28 mouse cellular contexts compared by ENCODE assay signal in the genomic region with DNA sequence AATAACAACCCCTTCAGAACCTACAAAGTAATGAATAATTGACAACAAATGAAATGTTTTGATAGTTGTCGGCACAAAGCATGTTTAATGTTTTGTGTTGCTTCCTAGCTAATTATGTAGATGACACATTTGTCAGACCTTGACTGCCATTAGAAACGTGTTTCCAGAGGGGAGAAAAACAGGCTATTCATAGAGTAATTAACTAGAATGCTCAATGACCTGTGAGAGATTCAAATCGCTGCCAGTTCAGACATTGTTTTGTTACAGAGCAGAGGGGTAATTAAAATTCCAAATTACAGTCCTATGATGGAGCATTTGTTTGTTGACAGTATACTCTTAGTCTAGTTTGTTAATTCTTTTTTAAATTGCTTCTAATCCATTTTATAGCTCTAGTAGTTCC. TPM values are rescaled to one million over a fixed set of nuclear protein-coding genes. Genes with fewer than 3 reads are reported as not detected.
DNase-seq lines count a peak whose midpoint lies in the region; ATAC-seq and TF ChIP-seq lines count a peak whose summit lies in the region.
"Had no signal": no experiment of that assay in that cellular context is flagged by ENCODE, and none has a peak within 500 bp of the region (broad histone marks: within the 10 kb centered on the region; RNA-seq: fewer than 3 reads in every experiment).

No protein-coding gene starts in this region.

- TF ChIP-seq CTCF in midbrain, postnatal 0 days (IDR thresholded peaks at IDR 0.05) = no peak

- no peak overlapping the region for H3K27ac ChIP-seq in hindbrain, embryonic 11.5 days (ENCODE audit: low read depth, low read length)
- H3K27ac ChIP-seq in hindbrain, embryonic 10.5 days = no peak overlapping the region
- no peak overlapping the region for H3K27ac ChIP-seq in midbrain, postnatal 0 days (ENCODE audit: low read depth, low read length)
- H3K27ac ChIP-seq in midbrain, embryonic 13.5 days = no peak overlapping the region
- no peak overlapping the region for H3K27ac ChIP-seq in forebrain, embryonic 13.5 days
- H3K27ac ChIP-seq: embryonic facial prominence, embryonic 13.5 days; intestine, embryonic 15.5 days; kidney, postnatal 0 days; limb, embryonic 12.5 days; liver, embryonic 15.5 days; stomach, embryonic 15.5 days had no signal

- ATAC-seq in hindbrain, embryonic 11.5 days (ENCODE audit: low FRiP score) = peak; percentile 28; the same call in 1 of the 2 replicates
- no peak for ATAC-seq in midbrain, postnatal 0 days (ENCODE audit: low FRiP score)
- no peak for ATAC-seq in midbrain, embryonic 13.5 days
- ATAC-seq in forebrain, embryonic 13.5 days = peak; percentile 57; the same call in 1 of the 2 replicates
- no peak for ATAC-seq in frontal cortex, adult (ENCODE audit: low TSS enrichment)
- ATAC-seq: hindbrain, embryonic 16.5 days; intestine, embryonic 15.5 days; Patski had no signal

- no peaks in the 10 kb centered on the region for H3K36me3 ChIP-seq in hindbrain, embryonic 11.5 days (ENCODE audit: control insufficient read depth, insufficient read depth, low read length)
- H3K36me3 ChIP-seq in hindbrain, embryonic 10.5 days = no peaks in the 10 kb centered on the region
- no peaks in the 10 kb centered on the region for H3K36me3 ChIP-seq in midbrain, postnatal 0 days (ENCODE audit: insufficient read depth, low read length)
- no peaks in the 10 kb centered on the region for H3K36me3 ChIP-seq in midbrain, embryonic 13.5 days
- no peaks in the 10 kb centered on the region for H3K36me3 ChIP-seq in forebrain, embryonic 13.5 days (ENCODE audit: poor library complexity, severe bottlenecking)
- H3K36me3 ChIP-seq: embryonic facial prominence, embryonic 13.5 days; G1E; intestine, embryonic 15.5 days; limb, embryonic 12.5 days; liver, embryonic 15.5 days; stomach, embryonic 15.5 days had no signal

- H3K4me3 ChIP-seq in hindbrain, embryonic 11.5 days (ENCODE audit: low read depth, low read length) = no peak overlapping the region
- no peak overlapping the region for H3K4me3 ChIP-seq in hindbrain, embryonic 10.5 days
- H3K4me3 ChIP-seq in midbrain, postnatal 0 days (ENCODE audit: low read depth, low read length) = no peak overlapping the region
- no peak overlapping the region for H3K4me3 ChIP-seq in midbrain, embryonic 13.5 days (replicated peaks)
- no peak overlapping the region for H3K4me3 ChIP-seq in forebrain, embryonic 13.5 days
- H3K4me3 ChIP-seq: embryonic facial prominence, embryonic 13.5 days; intestine, embryonic 15.5 days; limb, embryonic 12.5 days; liver, embryonic 15.5 days; stomach, embryonic 15.5 days had no signal

- H3K4me2 ChIP-seq in hindbrain, embryonic 11.5 days (replicated peaks; ENCODE audit: low read depth, low read length) = no peak overlapping the region
- no peak overlapping the region for H3K4me2 ChIP-seq in midbrain, postnatal 0 days (ENCODE audit: low read depth, low read length, poor library complexity, severe bottlenecking)
- H3K4me2 ChIP-seq in midbrain, embryonic 13.5 days (replicated peaks) = no peak overlapping the region
- no peak overlapping the region for H3K4me2 ChIP-seq in forebrain, embryonic 13.5 days
- H3K4me2 ChIP-seq: embryonic facial prominence, embryonic 13.5 days; intestine, embryonic 15.5 days; limb, embryonic 12.5 days; liver, embryonic 15.5 days; lung, embryonic 14.5 days; stomach, embryonic 15.5 days had no signal

- H3K27me3 ChIP-seq in hindbrain, embryonic 11.5 days (ENCODE audit: control insufficient read depth, insufficient read depth, low read length) = no peaks in the 10 kb centered on the region
- no peaks in the 10 kb centered on the region for H3K27me3 ChIP-seq in hindbrain, embryonic 10.5 days (ENCODE audit: insufficient read depth, poor library complexity, severe bottlenecking)
- 0 out of 2 replicates have a peak, but pooled peaks cover 5% of the 10 kb centered on the region for H3K27me3 ChIP-seq in midbrain, postnatal 0 days (ENCODE audit: insufficient read depth, low read length)
- H3K27me3 ChIP-seq in midbrain, embryonic 13.5 days = no peaks in the 10 kb centered on the region
- H3K27me3 ChIP-seq in forebrain, embryonic 13.5 days = peaks cover 84% of the 10 kb centered on the region
- H3K27me3 ChIP-seq: intestine, embryonic 15.5 days; liver, embryonic 15.5 days; stomach, embryonic 15.5 days had no signal

- no peaks in the 10 kb centered on the region for H3K4me1 ChIP-seq in hindbrain, embryonic 11.5 days (replicated peaks; ENCODE audit: control insufficient read depth, insufficient read depth, low read length)
- H3K4me1 ChIP-seq in hindbrain, embryonic 10.5 days (replicated peaks) = 0 out of 2 replicates have a peak, but pooled peaks cover 4% of the 10 kb centered on the region
- H3K4me1 ChIP-seq in midbrain, postnatal 0 days (ENCODE audit: insufficient read depth, low read length) = no peaks in the 10 kb centered on the region
- peaks cover 25% of the 10 kb centered on the region for H3K4me1 ChIP-seq in midbrain, embryonic 13.5 days (replicated peaks)
- H3K4me1 ChIP-seq in forebrain, embryonic 13.5 days = peaks cover 26% of the 10 kb centered on the region
- H3K4me1 ChIP-seq: intestine, embryonic 15.5 days; limb, embryonic 12.5 days; stomach, embryonic 15.5 days had no signal

- DNase-seq in hindbrain, embryonic 11.5 days (ENCODE audit: low spot score) = no peak
- DNase-seq in hindbrain, embryonic 10.5 days (ENCODE audit: low spot score) = no peak
- DNase-seq in midbrain, postnatal 0 days (ENCODE audit: low spot score) = peak; percentile 31
- DNase-seq in retina, embryonic 14.5 days (ENCODE audit: low spot score) = peak; percentile 80
- no peak for DNase-seq in spleen, adult 12 weeks (ENCODE audit: low spot score)
- DNase-seq: adrenal gland, postnatal 14 days; cerebellum, adult 11-12 months; cerebellum, postnatal 10 days; gastrocnemius, postnatal 14 days; heart, postnatal 14 days; kidney, adult 8-10 months; kidney, postnatal 4 days; layer of hippocampus, adult 9-11 months; lung, embryonic 14.5 days; lung, postnatal 14 days; right cerebral cortex, postnatal 14 days had no signal

- H3K9ac ChIP-seq in hindbrain, embryonic 11.5 days (ENCODE audit: low read depth, low read length) = no peak overlapping the region
- H3K9ac ChIP-seq in midbrain, postnatal 0 days (replicated peaks; ENCODE audit: low read length, poor library complexity, severe bottlenecking) = no peak overlapping the region
- H3K9ac ChIP-seq in midbrain, embryonic 13.5 days (replicated peaks) = no peak overlapping the region
- no peak overlapping the region for H3K9ac ChIP-seq in forebrain, embryonic 13.5 days
- H3K9ac ChIP-seq: embryonic facial prominence, embryonic 13.5 days; intestine, embryonic 15.5 days; limb, embryonic 12.5 days; liver, embryonic 15.5 days; lung, embryonic 14.5 days; stomach, embryonic 15.5 days had no signal

- no peaks in the 10 kb centered on the region for H3K9me3 ChIP-seq in hindbrain, embryonic 11.5 days (ENCODE audit: control insufficient read depth, low read length)
- H3K9me3 ChIP-seq in hindbrain, embryonic 10.5 days = no peaks in the 10 kb centered on the region
- H3K9me3 ChIP-seq in midbrain, postnatal 0 days (ENCODE audit: low read length) = no peaks in the 10 kb centered on the region
- H3K9me3 ChIP-seq in midbrain, embryonic 13.5 days = no peaks in the 10 kb centered on the region
- no peaks in the 10 kb centered on the region for H3K9me3 ChIP-seq in forebrain, embryonic 13.5 days (replicated peaks)
- H3K9me3 ChIP-seq: embryonic facial prominence, embryonic 13.5 days; G1E; intestine, embryonic 15.5 days; limb, embryonic 12.5 days; liver, embryonic 15.5 days; stomach, embryonic 15.5 days had no signal

- WGBS in hindbrain, embryonic 11.5 days = 28% methylated on average over 3 of the region's 3 CpGs
- 35% methylated on average over 3 of the region's 3 CpGs for WGBS in hindbrain, embryonic 10.5 days
- WGBS in midbrain, postnatal 0 days = 38% methylated on average over 3 of the region's 3 CpGs
- WGBS in midbrain, embryonic 13.5 days = 32% methylated on average over 3 of the region's 3 CpGs
- WGBS in forebrain, embryonic 13.5 days = 5% methylated on average over 3 of the region's 3 CpGs

RNA-seq across cellular contexts. Expression of a gene that starts 37.5 kb away (rescaled TPM):
- 0.45 and 1.6 TPM in 2 replicates for polyA plus RNA-seq in hindbrain, embryonic 11.5 days (2014; fragmentation: Nextera tagmentation; extraction: Ambion mirVana)
- polyA plus RNA-seq in hindbrain, embryonic 10.5 days (2016; fragmentation: Nextera tagmentation; extraction: Ambion mirVana) = 0.72 and 0.97 TPM in 2 replicates
- 0.77 and 0.94 TPM in 2 replicates for total RNA-seq in midbrain, postnatal 0 days (2014; rRNA removed)
- 1.2 and 1.6 TPM in 2 replicates for polyA plus RNA-seq in midbrain, postnatal 0 days (2015; fragmentation: Nextera tagmentation; extraction: Ambion mirVana)
- 0.57 and 0.59 TPM in 2 replicates for polyA plus RNA-seq in midbrain, embryonic 13.5 days (2015; fragmentation: Nextera tagmentation; extraction: Ambion mirVana)
- polyA plus RNA-seq in forebrain, embryonic 13.5 days (2015; fragmentation: Nextera tagmentation; extraction: Ambion mirVana) = 0.53 and 0.68 TPM in 2 replicates
- polyA plus RNA-seq: Patski had no signal

Comparison
In these comparisons a context has a peak if more than half of its experiments do, and no peak if none do; other contexts are left out.
1. ATAC-seq: peak in hindbrain, embryonic 11.5 days (single experiment) and forebrain, embryonic 13.5 days (single experiment); none in midbrain, postnatal 0 days (single experiment), midbrain, embryonic 13.5 days (single experiment) and frontal cortex, adult (single experiment).
2. DNase-seq: peak in midbrain, postnatal 0 days (single experiment) and retina, embryonic 14.5 days (single experiment); none in hindbrain, embryonic 11.5 days (single experiment), hindbrain, embryonic 10.5 days (single experiment) and spleen, adult 12 weeks (single experiment).